Mouse (Mus musculus): ENCODE measurements around the gene Srsf12.

GRCm38 (mm10) chr4:33207551-33207950, 1.2 kb upstream of the Srsf12 start:
- no peak for TF ChIP-seq CTCF (IDR thresholded peaks at IDR 0.05; ENCODE audit: extremely low read depth, insufficient read length, insufficient replicate concordance, low read depth, low read length)
- no peak for TF ChIP-seq POLR2A (IDR thresholded peaks at IDR 0.05; ENCODE audit: low read depth, low read length)
